Mouse (Mus musculus) urinary bladder, postnatal 36 days (tissue): ENCODE data around the gene Tmem101.
A peak's percentile ranks its signal among the peaks of the same experiment; 100 is the strongest.

Source experiments
- DNase-seq, 2 experiments: peaks; one replicate each; pipeline ENCODE4 v3.0.0; 2022; ENCODE audit warnings: low spot score in 2 of 2, mixed read lengths in 1 of 2

Tmem101 gene

GRCm38 (mm10) chr11:102156786-102157089 is 534 bp upstream of the Tmem101 start:
- no peak for DNase-seq

GRCm38 (mm10) chr11:102147213-102147989 is 8.8 kb downstream of the Tmem101 start:
- DNase-seq: no peak

GRCm38 (mm10) chr11:102146531-102146930 is 9.7 kb downstream of the Tmem101 start:
- DNase-seq: no peak

GRCm38 (mm10) chr11:102146005-102146404 is 10.2 kb downstream of the Tmem101 start:
- no peak for DNase-seq

GRCm38 (mm10) chr11:102145471-102146001 is 10.7 kb downstream of the Tmem101 start, which contains the start of gene Nags:
TSS of gene Nags (plus strand) at chr11:102145513.
- DNase-seq: no peak

GRCm38 (mm10) chr11:102144957-102145470 is 11.2 kb downstream of the Tmem101 start:
- no peak for DNase-seq

GRCm38 (mm10) chr11:102142355-102142754 is 13.8 kb downstream of the Tmem101 start:
- no peak for DNase-seq

- DNase-seq: peak; percentile 55 to 58
Measured at GRCm38 (mm10) chr11:102140508-102140907, 15.7 kb downstream of the Tmem101 start.

- peak; percentile 41 to 61 for DNase-seq
Measured at GRCm38 (mm10) chr11:102138447-102138740, 17.8 kb downstream of the Tmem101 start.

- DNase-seq: no peak
Measured at GRCm38 (mm10) chr11:102137625-102138446, 18.4 kb downstream of the Tmem101 start.

- DNase-seq: no peak
Measured at GRCm38 (mm10) chr11:102134516-102134915, 21.7 kb downstream of the Tmem101 start.

GRCm38 (mm10) chr11:102117386-102117785 is 38.8 kb downstream of the Tmem101 start:
- no peak for DNase-seq

- no peak for DNase-seq
Measured at GRCm38 (mm10) chr11:102116241-102116640, 40.0 kb downstream of the Tmem101 start.

GRCm38 (mm10) chr11:102111576-102111975 is 44.6 kb downstream of the Tmem101 start:
- DNase-seq: no peak

- DNase-seq: no peak
Measured at GRCm38 (mm10) chr11:102107732-102108131, 48.5 kb downstream of the Tmem101 start, which contains the start of gene Pyy. TSS of gene Pyy (minus strand) at chr11:102107832.

- no peak for DNase-seq
Measured at GRCm38 (mm10) chr11:102106911-102107310, 49.3 kb downstream of the Tmem101 start.
